Mouse (Mus musculus) kidney, postnatal 0 days (tissue): Measurements from ENCODE around the gene Tmsb10. TPM values are rescaled to one million over a fixed set of nuclear protein-coding genes. Genes with fewer than 3 reads are reported as not detected.

Experiments
- ATAC-seq: fragments of 200-750 bp; cut with Nextera tagmentation; replicated peaks from 2 replicates; pipeline ENCODE4 v1.8.0; 2017; ENCODE audit warnings: low read depth, moderate number of reproducible peaks, moderate TSS enrichment, moderate library complexity; ENCODE audit not compliant: low FRiP score
- DNase-seq: peaks from one replicate; pipeline ENCODE4 v3.0.0-alpha.2; 2016; ENCODE audit warnings: low spot score
- H3K27ac ChIP-seq: fragments of 300-500 bp; sonication (generic); 2 replicates; pipeline ENCODE4 v1.5.1; 2014; ENCODE audit warnings: mild to moderate bottlenecking
- H3K27me3 ChIP-seq: fragments of 300-500 bp; sonication (generic); 2 replicates; pipeline ENCODE4 v1.6.1; 2014; ENCODE audit warnings: low read length, mixed read lengths; ENCODE audit not compliant: insufficient read depth
- H3K36me3 ChIP-seq: fragments of 300-500 bp; sonication (generic); 2 replicates; pipeline ENCODE4 v1.6.1; 2014; ENCODE audit warnings: low read length, mixed read lengths; ENCODE audit not compliant: insufficient read depth
- H3K4me1 ChIP-seq: fragments of 300-500 bp; sonication (generic); replicated peaks from 2 replicates; pipeline ENCODE4 v1.6.1; 2014; ENCODE audit warnings: antibody characterized with exemption, low read length, mixed read lengths; ENCODE audit not compliant: insufficient read depth
- H3K4me2 ChIP-seq: fragments of 300-500 bp; sonication (generic); 2 replicates; pipeline ENCODE4 v1.6.1; 2014; ENCODE audit warnings: mild to moderate bottlenecking, low read length, moderate library complexity, mixed read lengths
- H3K4me3 ChIP-seq: fragments of 300-500 bp; sonication (generic); replicated peaks from 2 replicates; pipeline ENCODE4 v1.5.1; 2014; ENCODE audit warnings: low read depth, low read length
- H3K9ac ChIP-seq: fragments of 300-500 bp; sonication (generic); 2 replicates; pipeline ENCODE4 v1.6.1; 2014; ENCODE audit warnings: low read depth, low read length
- H3K9me3 ChIP-seq: fragments of 300-500 bp; sonication (generic); replicated peaks from 2 replicates; pipeline ENCODE4 v1.6.1; 2016; ENCODE audit warnings: low read length, inconsistent platforms, mixed read lengths
- CTCF ChIP-seq: IDR thresholded peaks from 2 replicates; pipeline ENCODE4 v1.5.1; 2016; ENCODE audit warnings: antibody characterized with exemption, low read depth, mild to moderate bottlenecking, moderate library complexity
- WGBS: fragments of 180-500 bp; shearing (Covaris S2); extraction: QIAGEN DNeasy Blood & Tissue Kit; methylation state at CpG from one replicate; pipeline ENCODE4 v1.1.7; 2014; 5-methylcytosine and 5-hydroxymethylcytosine counted together
- polyA plus RNA-seq: library from polyadenylated mRNA; unstranded; fragments of >200 nt; fragmentation: Nextera tagmentation; extraction: Ambion mirVana; gene quantifications from 2 replicates; pipeline ENCODE4 v1.2.1, GENCODE M21; 2015

Tmsb10 gene
- polyA plus RNA-seq, 1 experiment from 2014 or later = 2,182 TPM

DNA sequence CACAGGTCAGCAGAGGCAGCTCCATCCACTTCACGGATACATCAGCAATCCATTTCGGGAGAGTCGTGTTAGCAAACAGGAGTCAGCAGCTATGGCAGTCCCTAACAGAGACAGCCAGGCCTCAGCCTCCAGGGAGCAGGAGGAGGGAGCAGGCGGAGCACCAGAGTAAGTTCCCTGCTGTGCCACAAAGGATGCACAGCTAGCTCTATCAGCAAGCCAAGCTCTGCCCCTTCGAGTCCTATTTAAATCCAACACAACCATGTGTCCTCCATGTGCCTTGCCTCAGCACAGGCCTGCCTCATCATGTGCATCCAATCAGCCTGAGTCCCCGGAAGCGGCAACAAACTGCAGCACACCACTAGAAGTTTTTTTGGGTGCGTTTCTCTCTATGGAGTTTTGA is 35.2 kb downstream of the Tmsb10 start:
- Histone ChIP-seq H3K9ac (no peak overlapping the region), H3K4me2 (no peak overlapping the region), H3K36me3 (no peaks in the 10 kb centered on the region), H3K27me3 (no peaks in the 10 kb centered on the region), H3K9me3 (no peaks in the 10 kb centered on the region), H3K27ac (no peak overlapping the region), H3K4me1 (peaks cover 8% of the 10 kb centered on the region; the same call in 1 of the 2 replicates), H3K4me3 (no peak overlapping the region)
- 86% methylated on average over 8 of the region's 8 CpGs for WGBS
- no peak for ATAC-seq
- no peak for TF ChIP-seq CTCF
- no peak for DNase-seq

DNA sequence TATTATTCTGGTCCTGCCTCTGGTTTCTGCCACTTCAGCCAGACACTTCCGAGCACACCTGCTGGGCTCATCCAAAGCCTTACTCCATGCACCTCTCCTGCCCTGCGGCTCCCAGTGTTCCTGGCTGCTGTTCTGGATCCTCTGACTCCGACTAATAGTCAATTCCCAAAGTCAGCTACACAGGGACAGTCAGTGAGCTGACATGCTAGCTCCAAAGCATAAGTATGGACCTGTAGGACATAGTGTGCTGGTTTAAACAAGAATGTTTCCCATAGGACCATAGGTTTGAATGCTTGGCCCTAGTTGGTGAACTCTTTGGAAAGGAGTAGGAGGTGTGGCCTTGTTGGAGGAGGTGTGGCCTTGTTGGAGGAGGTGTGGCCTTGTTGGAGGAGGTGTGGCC is 37.5 kb downstream of the Tmsb10 start:
- H3K9me3 ChIP-seq = no peaks in the 10 kb centered on the region
- no peaks in the 10 kb centered on the region for H3K27me3 ChIP-seq
- no peak for TF ChIP-seq CTCF
- WGBS = 96% methylated on average over 3 of the region's 3 CpGs
- DNase-seq = no peak
- H3K36me3 ChIP-seq = no peaks in the 10 kb centered on the region
- H3K9ac ChIP-seq = no peak overlapping the region
- H3K4me2 ChIP-seq = no peak overlapping the region
- no peak overlapping the region for H3K4me3 ChIP-seq
- ATAC-seq = no peak
- H3K27ac ChIP-seq = no peak overlapping the region
- H3K4me1 ChIP-seq = no peaks in the 10 kb centered on the region

GRCm38 (mm10) chr6:72918510-72919033 is 40.0 kb downstream of the Tmsb10 start:
- no peak overlapping the region for H3K9ac ChIP-seq
- no peak overlapping the region for H3K27ac ChIP-seq
- H3K4me2 ChIP-seq = no peak overlapping the region
- H3K27me3 ChIP-seq = no peaks in the 10 kb centered on the region
- no peaks in the 10 kb centered on the region for H3K9me3 ChIP-seq
- H3K4me1 ChIP-seq = no peaks in the 10 kb centered on the region
- ATAC-seq = no peak
- no peak overlapping the region for H3K4me3 ChIP-seq
- DNase-seq = no peak
- 70% methylated on average over 9 of the region's 9 CpGs for WGBS
- TF ChIP-seq CTCF = no peak
- H3K36me3 ChIP-seq = no peaks in the 10 kb centered on the region

GRCm38 (mm10) chr6:72916330-72916729 is 42.2 kb downstream of the Tmsb10 start:
- Histone ChIP-seq H3K36me3 (no peaks in the 10 kb centered on the region), H3K9ac (no peak overlapping the region), H3K4me3 (no peak overlapping the region), H3K4me1 (no peaks in the 10 kb centered on the region), H3K4me2 (no peak overlapping the region), H3K27ac (no peak overlapping the region), H3K27me3 (no peaks in the 10 kb centered on the region), H3K9me3 (no peaks in the 10 kb centered on the region)
- WGBS = 54% methylated on average over 7 of the region's 7 CpGs
- no peak for DNase-seq
- no peak for ATAC-seq
- TF ChIP-seq CTCF = no peak

- Histone ChIP-seq H3K9me3 (no peaks in the 10 kb centered on the region), H3K4me1 (no peaks in the 10 kb centered on the region), H3K4me2 (no peak overlapping the region), H3K27ac (no peak overlapping the region), H3K27me3 (no peaks in the 10 kb centered on the region), H3K4me3 (no peak overlapping the region), H3K36me3 (no peaks in the 10 kb centered on the region), H3K9ac (no peak overlapping the region)
- peak; percentile 23; the same call in 1 of the 2 replicates for TF ChIP-seq CTCF
- DNase-seq (no peak), ATAC-seq (no peak)
- 86% methylated on average over 6 of the region's 6 CpGs for WGBS
Measured at GRCm38 (mm10) chr6:72914087-72914749, 44.3 kb downstream of the Tmsb10 start.

GRCm38 (mm10) chr6:72911261-72911660 is 47.3 kb downstream of the Tmsb10 start:
- H3K9ac ChIP-seq = no peak overlapping the region
- WGBS = 61% methylated on average over 4 of the region's 4 CpGs
- H3K9me3 ChIP-seq = no peaks in the 10 kb centered on the region
- no peaks in the 10 kb centered on the region for H3K4me1 ChIP-seq
- no peak for ATAC-seq
- no peak for DNase-seq
- H3K4me3 ChIP-seq = no peak overlapping the region
- no peak overlapping the region for H3K27ac ChIP-seq
- H3K4me2 ChIP-seq = no peak overlapping the region
- no peaks in the 10 kb centered on the region for H3K36me3 ChIP-seq
- H3K27me3 ChIP-seq = no peaks in the 10 kb centered on the region
- no peak for TF ChIP-seq CTCF

Other genes with a start within 250 kb of the Tmsb10 start
- 23.8 and 25.0 TPM in 2 replicates for gene Tcf7l1, start 169.5 kb downstream of the Tmsb10 start, polyA plus RNA-seq
- 53.6 and 57.7 TPM in 2 replicates for gene Kcmf1, start 58.8 kb downstream of the Tmsb10 start, polyA plus RNA-seq